Mouse (Mus musculus) stomach, embryonic 16.5 days (tissue): Measurements from ENCODE around the gene Eif4e1b. TPM values are rescaled to one million over a fixed set of nuclear protein-coding genes. Genes with fewer than 3 reads are reported as not detected.

Experiments
- ATAC-seq: fragments of 200-750 bp; cut with Nextera tagmentation; 2 replicates; pipeline ENCODE4 v1.8.0; 2017; ENCODE audit warnings: moderate number of reproducible peaks, moderate TSS enrichment; ENCODE audit not compliant: insufficient read depth, low FRiP score
- H3K27ac ChIP-seq: fragments of 300-500 bp; sonication (generic); 2 replicates; pipeline ENCODE4 v1.5.1; 2014; ENCODE audit warnings: low read length
- H3K27me3 ChIP-seq: fragments of 300-500 bp; sonication (generic); 2 replicates; pipeline ENCODE4 v1.6.1; 2014; ENCODE audit warnings: low read length, control low read depth, mixed read lengths; ENCODE audit not compliant: control insufficient read depth, insufficient read depth
- H3K36me3 ChIP-seq: fragments of 300-500 bp; sonication (generic); 2 replicates; pipeline ENCODE4 v1.6.1; 2014; ENCODE audit warnings: low read length; ENCODE audit not compliant: control insufficient read depth, insufficient read depth
- H3K4me1 ChIP-seq: fragments of 300-500 bp; sonication (generic); 2 replicates; pipeline ENCODE4 v1.6.1; 2014; ENCODE audit warnings: low read length, control low read depth, mixed read lengths; ENCODE audit not compliant: control insufficient read depth, insufficient read depth
- H3K4me2 ChIP-seq: fragments of 300-500 bp; sonication (generic); 2 replicates; pipeline ENCODE4 v1.6.1; 2014; ENCODE audit warnings: low read depth, low read length, mixed read lengths
- H3K4me3 ChIP-seq: fragments of 300-500 bp; sonication (generic); replicated peaks from 2 replicates; pipeline ENCODE4 v1.5.1; 2014; ENCODE audit warnings: mild to moderate bottlenecking, low read length
- H3K9ac ChIP-seq: fragments of 300-500 bp; sonication (generic); 2 replicates; pipeline ENCODE4 v1.6.1; 2014; ENCODE audit warnings: low read length
- H3K9me3 ChIP-seq: fragments of 300-500 bp; sonication (generic); replicated peaks from 2 replicates; pipeline ENCODE4 v1.6.1; 2016; ENCODE audit warnings: low read length, control low read depth; ENCODE audit not compliant: control insufficient read depth
- WGBS: fragments of 180-500 bp; shearing (Covaris S2); extraction: QIAGEN DNeasy Blood & Tissue Kit; methylation state at CpG from one replicate; pipeline ENCODE4 v1.1.7; 2014; 5-methylcytosine and 5-hydroxymethylcytosine counted together
- polyA plus RNA-seq: library from polyadenylated mRNA; unstranded; fragments of >200 nt; fragmentation: Nextera tagmentation; extraction: Ambion mirVana; gene quantifications from 2 replicates; pipeline ENCODE4 v1.2.1, GENCODE M21; 2015

Eif4e1b gene
- polyA plus RNA-seq, 1 experiment from 2014 or later, result not detected

- H3K9ac ChIP-seq, result peak within 1 kb of the TSS; percentile 31
- H3K27me3 ChIP-seq, result peaks cover 24% of the 10 kb centered on the region
- peak within 1 kb of the TSS; percentile 56 for H3K4me3 ChIP-seq
- 2% methylated on average over 26 of the region's 29 CpGs for WGBS
- H3K27ac ChIP-seq, result no peak within 1 kb of the TSS
- 0 out of 2 replicates have a peak, but pooled peaks cover 4% of the 10 kb centered on the region for H3K4me1 ChIP-seq
- H3K9me3 ChIP-seq, result no peaks in the 10 kb centered on the region
- peak within 1 kb of the TSS; percentile 92 for H3K4me2 ChIP-seq
- H3K36me3 ChIP-seq, result no peaks in the 10 kb centered on the region
- peak; percentile 30; the same call in 1 of the 2 replicates for ATAC-seq
These were observed 33.9 kb upstream of the Eif4e1b start, which contains the start of gene Gprin1 for GRCm38 (mm10) chr13:54749864-54750411. Gene Gprin1, minus strand, starts transcription at chr13:54749874.

- ATAC-seq, result no peak
- Histone ChIP-seq H3K36me3 (no peaks in the 10 kb centered on the region), H3K9ac (no peak overlapping the region), H3K9me3 (no peaks in the 10 kb centered on the region), H3K4me2 (no peak overlapping the region), H3K4me3 (no peak overlapping the region), H3K4me1 (0 out of 2 replicates have a peak, but pooled peaks cover 4% of the 10 kb centered on the region), H3K27ac (no peak overlapping the region), H3K27me3 (peaks cover 24% of the 10 kb centered on the region)
- WGBS, result 2% methylated on average over 8 of the region's 8 CpGs
These were observed 33.1 kb upstream of the Eif4e1b start for GRCm38 (mm10) chr13:54750699-54751098.

DNA sequence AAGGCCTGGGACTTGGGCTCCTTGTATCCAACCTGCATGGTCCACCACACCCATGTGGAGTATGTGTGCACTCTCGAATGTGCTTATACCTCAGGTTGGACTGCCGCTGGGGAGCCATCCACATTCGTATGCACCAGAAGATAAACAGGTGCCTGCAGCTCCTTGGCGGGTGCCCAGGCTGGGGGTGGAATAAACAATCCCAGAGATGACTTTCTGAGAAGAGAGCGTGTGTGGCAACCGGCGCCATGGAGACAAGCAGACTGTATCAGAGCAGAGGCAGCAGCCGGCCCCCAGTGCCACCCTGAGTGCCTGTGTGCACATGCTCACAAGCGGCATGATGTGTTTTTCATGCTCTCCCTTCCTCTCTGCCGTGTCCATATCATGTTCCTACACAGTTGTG, 31.1 kb upstream of the Eif4e1b start:
- no peak overlapping the region for H3K27ac ChIP-seq
- H3K9me3 ChIP-seq, result no peaks in the 10 kb centered on the region
- 59% methylated on average over 10 of the region's 10 CpGs for WGBS
- H3K4me1 ChIP-seq, result 0 out of 2 replicates have a peak, but pooled peaks cover 4% of the 10 kb centered on the region
- ATAC-seq, result no peak
- H3K4me2 ChIP-seq, result no peak overlapping the region
- H3K9ac ChIP-seq, result no peak overlapping the region
- H3K27me3 ChIP-seq, result peaks cover 28% of the 10 kb centered on the region
- H3K4me3 ChIP-seq, result no peak overlapping the region
- H3K36me3 ChIP-seq, result no peaks in the 10 kb centered on the region

DNA sequence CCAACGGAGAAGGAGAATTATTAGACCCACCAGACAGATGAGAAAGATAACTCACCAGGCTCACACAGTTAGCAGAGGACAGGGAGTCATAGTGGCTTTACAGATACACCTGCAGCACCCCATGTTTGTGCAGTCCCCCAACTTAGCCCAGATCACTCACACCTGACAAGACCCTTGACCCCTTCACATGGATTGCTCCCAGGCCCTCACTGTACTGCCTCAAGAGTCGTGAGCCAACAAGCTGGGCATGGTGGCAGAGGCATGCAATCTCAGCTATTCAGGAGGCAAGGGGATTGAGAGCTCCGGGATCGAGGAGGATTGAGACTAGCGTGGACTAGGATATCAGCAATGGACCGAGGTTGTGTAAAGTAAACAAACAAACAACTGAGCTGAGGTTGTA, 30.1 kb upstream of the Eif4e1b start:
- WGBS, result 65% methylated on average over 6 of the region's 6 CpGs
- no peak for ATAC-seq

GRCm38 (mm10) chr13:54754169-54755080, 29.4 kb upstream of the Eif4e1b start:
- 39% methylated on average over 12 of the region's 12 CpGs for WGBS
- Histone ChIP-seq H3K36me3 (no peaks in the 10 kb centered on the region), H3K9me3 (no peaks in the 10 kb centered on the region), H3K4me2 (no peak overlapping the region), H3K4me1 (0 out of 2 replicates have a peak, but pooled peaks cover 4% of the 10 kb centered on the region), H3K4me3 (no peak overlapping the region), H3K27me3 (peaks cover 22% of the 10 kb centered on the region), H3K9ac (no peak overlapping the region), H3K27ac (no peak overlapping the region)
- no peak for ATAC-seq

More for the DNA sequence above, 30.1 kb upstream of the Eif4e1b start:
- Histone ChIP-seq H3K4me2 (no peak overlapping the region), H3K9me3 (no peaks in the 10 kb centered on the region), H3K27ac (no peak overlapping the region), H3K36me3 (no peaks in the 10 kb centered on the region), H3K4me1 (0 out of 2 replicates have a peak, but pooled peaks cover 4% of the 10 kb centered on the region), H3K27me3 (peaks cover 18% of the 10 kb centered on the region), H3K9ac (no peak overlapping the region), H3K4me3 (no peak overlapping the region)

DNA sequence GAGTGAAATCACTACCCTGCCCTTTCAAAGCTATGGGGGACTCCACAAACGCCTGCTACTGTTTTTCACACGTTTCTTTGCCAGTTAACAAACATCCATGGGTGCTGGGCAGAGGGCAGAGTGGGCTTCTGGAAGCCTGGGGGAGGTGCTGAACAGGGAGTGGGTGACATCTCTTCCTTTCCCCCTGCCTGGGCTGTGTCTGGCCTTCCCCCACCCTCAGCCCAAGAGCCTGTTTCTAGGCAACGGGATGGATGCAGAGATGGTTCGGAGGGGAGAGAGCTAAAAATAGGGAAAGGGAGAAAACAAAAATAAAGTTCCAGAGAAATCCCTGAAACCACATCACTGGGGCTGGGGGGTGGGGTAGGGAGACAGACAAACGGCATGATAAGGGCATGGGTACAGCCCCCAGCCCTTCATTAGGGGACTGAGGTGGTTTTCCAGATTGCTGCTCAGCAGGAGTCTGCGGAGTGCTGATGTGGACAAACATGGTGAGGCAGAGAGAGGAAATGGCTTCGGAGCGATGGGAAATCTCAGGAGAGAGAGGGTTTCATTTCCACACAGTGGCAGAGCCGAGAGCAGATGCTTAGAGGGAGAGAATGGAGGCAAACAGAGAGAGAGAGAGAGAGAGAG, 28.5 kb upstream of the Eif4e1b start:
- Histone ChIP-seq H3K4me3 (no peak overlapping the region), H3K4me2 (no peak overlapping the region), H3K9ac (no peak overlapping the region), H3K4me1 (no peaks in the 10 kb centered on the region), H3K9me3 (no peaks in the 10 kb centered on the region), H3K36me3 (no peaks in the 10 kb centered on the region), H3K27me3 (peaks cover 18% of the 10 kb centered on the region), H3K27ac (no peak overlapping the region)
- WGBS, result 28% methylated on average over 9 of the region's 9 CpGs
- ATAC-seq, result no peak

- no peaks in the 10 kb centered on the region for H3K4me1 ChIP-seq
- WGBS, result 84% methylated on average over 8 of the region's 8 CpGs
- ATAC-seq, result no peak
- H3K27ac ChIP-seq, result no peak overlapping the region
- H3K36me3 ChIP-seq, result no peaks in the 10 kb centered on the region
- no peak overlapping the region for H3K4me2 ChIP-seq
- H3K9ac ChIP-seq, result no peak overlapping the region
- H3K27me3 ChIP-seq, result peaks cover 15% of the 10 kb centered on the region
- H3K9me3 ChIP-seq, result no peaks in the 10 kb centered on the region
- no peak overlapping the region for H3K4me3 ChIP-seq
These were observed 27.6 kb upstream of the Eif4e1b start for GRCm38 (mm10) chr13:54756156-54756712.

GRCm38 (mm10) chr13:54757093-54757830, 26.5 kb upstream of the Eif4e1b start:
- 50% methylated on average over 10 of the region's 10 CpGs for WGBS
- no peaks in the 10 kb centered on the region for H3K4me1 ChIP-seq
- no peak for ATAC-seq
- H3K4me2 ChIP-seq, result peak overlapping the region; percentile 57
- no peaks in the 10 kb centered on the region for H3K9me3 ChIP-seq
- H3K27me3 ChIP-seq, result peaks cover 15% of the 10 kb centered on the region
- no peak overlapping the region for H3K9ac ChIP-seq
- no peaks in the 10 kb centered on the region for H3K36me3 ChIP-seq
- peak overlapping the region; percentile 42 for H3K4me3 ChIP-seq
- no peak overlapping the region for H3K27ac ChIP-seq
